Mouse (Mus musculus) thymus, adult 2 months (tissue): ENCODE results near the gene A930009A15Rik. TPM values are rescaled to one million over a fixed set of nuclear protein-coding genes. Genes with fewer than 3 reads are reported as not detected.

Source experiments
- DNase-seq: peaks from one replicate; pipeline ENCODE4 v3.0.0; 2021
- H3K27ac ChIP-seq: fragments of 200-500 bp; 2 replicates; pipeline ENCODE4 v1.5.1; 2012; ENCODE audit warnings: low read length, control low read depth; ENCODE audit not compliant: control insufficient read depth, insufficient read depth
- H3K27me3 ChIP-seq: fragments of 200-500 bp; 2 replicates; pipeline ENCODE4 v1.6.1; 2012; ENCODE audit warnings: mild to moderate bottlenecking, low read length, moderate library complexity, mixed read lengths; ENCODE audit not compliant: control insufficient read depth, insufficient read depth
- H3K36me3 ChIP-seq: fragments of 200-500 bp; 2 replicates; pipeline ENCODE4 v1.6.1; 2012; ENCODE audit warnings: mild to moderate bottlenecking, low read length, moderate library complexity; ENCODE audit not compliant: control insufficient read depth, insufficient read depth
- H3K4me1 ChIP-seq: fragments of 200-500 bp; replicated peaks from 2 replicates; pipeline ENCODE4 v1.6.1; 2012; ENCODE audit warnings: low read length; ENCODE audit not compliant: control insufficient read depth, insufficient read depth
- H3K4me3 ChIP-seq: fragments of 200-500 bp; 2 replicates; pipeline ENCODE4 v1.5.1; 2012; ENCODE audit warnings: mild to moderate bottlenecking, low read length, control low read depth, moderate library complexity; ENCODE audit not compliant: control insufficient read depth, insufficient read depth
- CTCF ChIP-seq: fragments of 200-500 bp; IDR thresholded peaks from 2 replicates; pipeline ENCODE4 v1.5.1; 2012; ENCODE audit warnings: mild to moderate bottlenecking, control low read depth, low read length, moderate library complexity, borderline replicate concordance; ENCODE audit not compliant: control insufficient read depth, poor library complexity, insufficient read depth; ENCODE audit errors: extremely low read depth
- POLR2A ChIP-seq: fragments of 200-500 bp; IDR thresholded peaks from 2 replicates; pipeline ENCODE4 v1.6.1; 2012; ENCODE audit warnings: mild to moderate bottlenecking, low read length, control low read depth, moderate library complexity; ENCODE audit not compliant: control insufficient read depth, poor library complexity, insufficient read depth; ENCODE audit errors: extremely low read depth
- WGBS: fragments of 180-500 bp; shearing (Covaris S2); methylation state at CpG from one replicate; pipeline ENCODE4 v1.1.7; 2018; 5-methylcytosine and 5-hydroxymethylcytosine counted together
- polyA plus RNA-seq: library from polyadenylated mRNA; depleted of rRNA; stranded (reverse); fragments of >200 nt; gene quantifications from 2 replicates; pipeline ENCODE4 v1.2.3, GENCODE M21; 2012

The A930009A15Rik gene
- polyA plus RNA-seq, 1 experiment = not detected

DNA sequence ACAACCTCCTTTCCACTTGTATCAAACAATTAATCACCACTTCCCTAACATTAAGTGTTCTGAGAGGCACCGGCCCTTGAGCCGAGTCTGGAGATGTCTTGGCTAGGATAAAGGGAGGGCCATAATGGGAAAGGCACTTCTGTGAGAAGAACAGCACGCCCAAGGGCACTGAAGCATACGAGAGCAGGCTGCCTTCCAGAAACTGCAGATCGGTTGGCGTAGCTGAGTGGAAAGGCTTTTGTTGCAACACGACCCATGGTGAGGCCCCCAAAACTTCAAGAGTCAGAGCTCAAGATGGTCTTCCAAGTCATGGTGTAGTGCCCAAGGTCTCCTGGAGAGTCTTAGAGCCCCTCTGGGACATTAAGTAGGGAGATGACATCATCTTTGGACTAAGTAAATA, 19.5 kb upstream of the A930009A15Rik start:
- Histone ChIP-seq H3K27ac (no peak overlapping the region), H3K27me3 (no peaks in the 10 kb centered on the region), H3K4me3 (no peak overlapping the region), H3K36me3 (no peaks in the 10 kb centered on the region), H3K4me1 (no peaks in the 10 kb centered on the region)
- WGBS = 95% methylated on average over 7 of the region's 7 CpGs
- TF ChIP-seq CTCF (no peak), POLR2A (no peak)
- no peak for DNase-seq

- Histone ChIP-seq H3K36me3 (no peaks in the 10 kb centered on the region), H3K4me3 (no peak overlapping the region), H3K27me3 (no peaks in the 10 kb centered on the region), H3K4me1 (no peaks in the 10 kb centered on the region), H3K27ac (no peak overlapping the region)
- 74% methylated on average over 3 of the region's 3 CpGs for WGBS
- no peak for TF ChIP-seq POLR2A
- no peak for TF ChIP-seq CTCF
- no peak for DNase-seq
These were observed 18.7 kb upstream of the A930009A15Rik start for GRCm38 (mm10) chr10:115551069-115551468.

DNA sequence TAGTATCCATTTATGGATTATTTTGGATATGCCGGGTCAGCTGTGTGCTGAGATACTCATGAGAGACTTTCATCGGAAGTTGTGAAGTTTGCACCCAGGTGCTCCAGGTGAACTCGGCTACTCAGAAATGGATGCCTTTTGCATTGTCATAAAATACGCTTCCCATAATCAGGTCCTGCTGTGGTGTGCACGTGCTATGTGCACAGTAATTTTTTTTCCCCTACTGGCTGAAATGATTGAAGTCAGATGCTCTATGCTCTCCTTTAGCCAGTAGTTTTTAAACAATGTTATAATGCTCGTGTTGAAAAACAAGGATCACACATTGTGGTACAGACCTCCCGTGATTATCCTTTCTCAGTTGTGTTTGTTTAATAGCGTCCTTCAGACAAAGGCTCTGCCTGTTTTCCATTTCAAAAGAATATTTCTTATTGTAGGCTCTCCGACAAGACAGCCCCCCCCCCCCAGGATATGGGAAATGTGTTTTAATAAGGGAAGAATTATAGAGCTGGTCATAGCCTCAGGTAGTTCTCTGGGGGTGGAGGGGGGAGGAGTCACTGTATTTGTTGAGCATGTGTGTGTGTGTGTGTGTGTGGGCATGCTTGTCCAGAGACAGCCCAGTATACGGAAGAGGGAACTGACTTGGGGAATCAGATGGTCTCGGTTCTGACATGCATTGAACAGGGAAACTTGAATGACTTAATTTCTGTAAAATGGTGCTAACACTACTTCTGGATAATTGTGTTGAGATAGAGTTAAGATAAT, 16.3 kb upstream of the A930009A15Rik start:
- Histone ChIP-seq H3K27ac (no peak overlapping the region), H3K4me1 (no peaks in the 10 kb centered on the region), H3K36me3 (no peaks in the 10 kb centered on the region), H3K27me3 (no peaks in the 10 kb centered on the region), H3K4me3 (no peak overlapping the region)
- 93% methylated on average over 11 of the region's 11 CpGs for WGBS
- TF ChIP-seq CTCF = no peak
- TF ChIP-seq POLR2A = no peak
- no peak for DNase-seq

DNA sequence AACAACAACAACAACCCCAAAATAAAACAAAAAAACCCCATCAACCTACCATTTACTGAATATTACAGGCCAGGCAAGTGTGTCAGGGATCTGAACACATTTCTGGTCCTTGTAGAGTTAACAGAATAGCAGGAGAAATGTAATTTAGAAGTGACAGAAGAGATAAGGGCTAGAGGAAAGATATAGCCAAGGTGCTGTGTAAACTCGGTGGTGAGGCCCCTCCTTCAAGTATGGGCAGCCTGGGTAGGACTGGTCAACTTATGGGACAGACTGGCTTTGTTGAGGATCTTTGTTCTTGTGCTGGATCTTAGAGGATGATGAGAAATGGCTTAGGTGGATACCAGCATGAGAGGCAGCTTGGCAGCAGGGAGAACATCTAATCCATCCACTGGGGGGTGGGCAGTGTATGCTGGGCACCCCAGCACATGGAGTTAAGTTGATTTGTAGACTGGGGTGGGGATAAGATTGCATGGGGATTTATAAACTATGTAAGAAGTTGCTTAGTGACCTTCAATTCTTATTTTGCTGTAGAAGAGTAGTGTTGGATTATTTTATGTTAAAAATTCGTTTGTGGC, 14.5 kb upstream of the A930009A15Rik start:
- DNase-seq = no peak
- WGBS = 67% methylated on average over 2 of the region's 2 CpGs
- Histone ChIP-seq H3K27me3 (no peaks in the 10 kb centered on the region), H3K36me3 (no peaks in the 10 kb centered on the region), H3K4me1 (no peaks in the 10 kb centered on the region), H3K4me3 (no peak overlapping the region), H3K27ac (no peak overlapping the region)
- TF ChIP-seq CTCF (no peak), POLR2A (no peak)

DNA sequence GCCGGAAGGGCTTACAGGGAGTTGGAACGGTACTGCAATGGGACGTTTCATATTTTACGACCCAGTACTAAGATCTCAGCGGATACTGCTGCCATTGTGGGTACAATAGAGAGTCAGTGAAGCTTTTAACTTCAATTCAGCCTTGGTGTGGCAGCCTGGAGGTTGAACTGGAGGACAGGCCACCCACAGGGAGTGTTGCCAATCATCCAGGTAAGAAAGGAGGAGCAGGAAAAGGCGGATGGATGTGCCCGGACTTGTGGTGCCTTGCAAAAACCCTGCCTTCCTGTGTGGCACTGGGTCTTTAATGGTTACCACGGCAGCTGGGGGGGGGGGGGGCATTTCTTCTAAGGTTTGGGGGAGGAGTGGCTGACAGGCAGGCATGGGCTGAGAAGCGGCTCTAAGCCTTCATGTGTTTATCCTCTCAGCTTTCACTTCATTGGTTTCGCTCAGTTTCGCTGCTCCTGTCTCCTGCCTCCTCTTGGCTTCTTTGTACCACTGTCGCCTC, 13.0 kb upstream of the A930009A15Rik start:
- H3K27me3 ChIP-seq = no peaks in the 10 kb centered on the region
- DNase-seq = no peak
- H3K36me3 ChIP-seq = no peaks in the 10 kb centered on the region
- 65% methylated on average over 12 of the region's 12 CpGs for WGBS
- H3K4me3 ChIP-seq = no peak overlapping the region
- H3K27ac ChIP-seq = no peak overlapping the region
- no peak for TF ChIP-seq CTCF
- no peak for TF ChIP-seq POLR2A
- H3K4me1 ChIP-seq = no peaks in the 10 kb centered on the region

DNA sequence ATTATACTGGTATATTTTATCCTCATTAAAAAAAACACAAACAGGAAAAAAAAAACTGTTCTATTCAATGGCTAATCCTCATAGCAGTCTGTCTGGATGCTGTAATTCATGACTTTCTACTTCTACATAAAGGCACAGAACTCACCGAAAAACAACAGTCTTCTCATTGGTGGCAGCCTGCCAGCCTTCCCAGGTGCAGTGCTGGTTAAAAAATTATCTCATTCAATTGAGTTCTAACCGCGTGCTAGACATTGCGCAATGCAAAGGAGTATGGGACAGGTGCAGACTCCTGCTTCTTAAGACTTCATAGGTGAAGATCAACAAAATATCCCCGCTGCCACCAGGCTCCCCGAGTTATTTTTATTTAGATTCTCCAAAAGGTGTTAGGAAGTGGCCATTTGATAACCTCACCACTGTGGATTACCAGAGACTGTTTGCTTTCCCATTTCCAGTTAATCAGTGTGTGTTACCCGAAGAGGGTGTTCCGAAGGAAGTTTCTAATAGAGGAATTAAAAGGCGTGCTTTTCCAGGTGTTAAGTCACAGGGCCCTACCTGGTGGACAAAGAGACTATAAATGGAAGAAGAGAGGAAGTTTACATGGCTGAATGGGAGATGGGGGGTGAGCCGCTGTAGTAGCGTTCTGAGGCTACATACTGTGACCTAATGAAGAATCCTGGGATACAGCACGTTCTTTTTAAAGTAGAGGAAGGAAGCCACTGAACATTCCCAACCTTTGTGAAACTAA, 8.5 kb upstream of the A930009A15Rik start:
- Histone ChIP-seq H3K36me3 (no peaks in the 10 kb centered on the region), H3K27me3 (no peaks in the 10 kb centered on the region), H3K4me1 (no peaks in the 10 kb centered on the region), H3K4me3 (no peak overlapping the region), H3K27ac (no peak overlapping the region)
- DNase-seq = no peak
- WGBS = 45% methylated on average over 12 of the region's 12 CpGs
- no peak for TF ChIP-seq POLR2A
- no peak for TF ChIP-seq CTCF
